Mouse (Mus musculus) forebrain, embryonic 16.5 days (tissue): ENCODE measurements around the gene Slc4a1. TPM values are rescaled to one million over a fixed set of nuclear protein-coding genes. Genes with fewer than 3 reads are reported as not detected.
A peak's percentile ranks its signal among the peaks of the same experiment; 100 is the strongest.

Experiments used
- ATAC-seq: fragments of 200-750 bp; cut with Nextera tagmentation; 2 replicates; pipeline ENCODE4 v1.8.0; 2017; ENCODE audit warnings: mild to moderate bottlenecking, moderate library complexity
- H3K27ac ChIP-seq: fragments of 300-500 bp; sonication (generic); 2 replicates; pipeline ENCODE4 v1.5.1; 2014; ENCODE audit warnings: low read length, control low read depth
- H3K27me3 ChIP-seq: fragments of 300-500 bp; sonication (generic); replicated peaks from 2 replicates; pipeline ENCODE4 v1.6.1; 2014; ENCODE audit warnings: low read length; ENCODE audit not compliant: control insufficient read depth, insufficient read depth
- H3K36me3 ChIP-seq: fragments of 300-500 bp; sonication (generic); 2 replicates; pipeline ENCODE4 v1.6.1; 2014; ENCODE audit not compliant: control insufficient read depth, insufficient read depth
- H3K4me1 ChIP-seq: fragments of 300-500 bp; sonication (generic); replicated peaks from 2 replicates; pipeline ENCODE4 v1.6.1; 2014; ENCODE audit warnings: low read length; ENCODE audit not compliant: control insufficient read depth, insufficient read depth
- H3K4me2 ChIP-seq: fragments of 300-500 bp; sonication (generic); 2 replicates; pipeline ENCODE4 v1.6.1; 2014; ENCODE audit warnings: mild to moderate bottlenecking, low read length, control low read depth
- H3K4me3 ChIP-seq: fragments of 300-500 bp; sonication (generic); replicated peaks from 2 replicates; pipeline ENCODE4 v1.5.1; 2014; ENCODE audit warnings: mild to moderate bottlenecking, low read length, control low read depth
- H3K9ac ChIP-seq: fragments of 300-500 bp; sonication (generic); replicated peaks from 2 replicates; pipeline ENCODE4 v1.6.1; 2014; ENCODE audit warnings: low read depth, low read length, control low read depth
- H3K9me3 ChIP-seq: fragments of 300-500 bp; sonication (generic); 2 replicates; pipeline ENCODE4 v1.6.1; 2016; ENCODE audit warnings: low read length; ENCODE audit not compliant: control insufficient read depth
- WGBS: fragments of 180-500 bp; shearing (Covaris S2); extraction: QIAGEN DNeasy Blood & Tissue Kit; methylation state at CpG from one replicate; pipeline ENCODE4 v1.1.7; 2014; 5-methylcytosine and 5-hydroxymethylcytosine counted together
- polyA plus RNA-seq: library from polyadenylated mRNA; unstranded; fragments of >200 nt; fragmentation: Nextera tagmentation; extraction: Ambion mirVana; gene quantifications from 2 replicates; pipeline ENCODE4 v1.2.1, GENCODE M21; 2015

The Slc4a1 gene
- polyA plus RNA-seq, 1 experiment from 2014 or later = 2.0 TPM

DNA sequence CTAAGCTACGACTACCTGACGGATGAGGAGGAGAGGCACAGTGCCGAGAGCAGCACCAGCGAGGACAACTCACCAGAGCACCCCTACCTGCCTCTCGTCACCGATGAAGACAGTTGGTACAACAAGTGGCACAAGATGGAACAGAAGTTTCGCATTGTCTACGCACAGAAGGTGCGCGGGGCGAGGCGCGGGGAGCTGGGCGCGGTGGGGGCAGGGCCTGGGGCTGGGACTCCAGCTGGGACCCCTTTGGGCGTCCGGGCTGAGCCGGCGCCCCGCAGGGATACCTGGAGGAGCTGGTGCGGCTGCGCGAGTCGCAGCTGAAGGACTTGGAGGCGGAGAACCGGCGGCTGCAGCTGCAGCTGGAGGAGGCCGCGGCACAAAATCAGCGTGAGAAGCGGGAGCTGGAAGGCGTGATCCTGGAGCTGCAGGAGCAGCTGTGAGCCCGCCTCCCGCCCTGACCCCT lies 33.6 kb upstream of the Slc4a1 start:
- no peak overlapping the region for H3K4me2 ChIP-seq
- peaks cover 39% of the 10 kb centered on the region for H3K4me1 ChIP-seq
- no peak overlapping the region for H3K27ac ChIP-seq
- no peak overlapping the region for H3K9ac ChIP-seq
- WGBS = 8% methylated on average over 33 of the region's 34 CpGs
- no peak for ATAC-seq
- H3K27me3 ChIP-seq = no peaks in the 10 kb centered on the region; the same call in 1 of the 2 replicates
- peaks cover 17% of the 10 kb centered on the region for H3K36me3 ChIP-seq
- H3K9me3 ChIP-seq = no peaks in the 10 kb centered on the region
- H3K4me3 ChIP-seq = no peak overlapping the region

DNA sequence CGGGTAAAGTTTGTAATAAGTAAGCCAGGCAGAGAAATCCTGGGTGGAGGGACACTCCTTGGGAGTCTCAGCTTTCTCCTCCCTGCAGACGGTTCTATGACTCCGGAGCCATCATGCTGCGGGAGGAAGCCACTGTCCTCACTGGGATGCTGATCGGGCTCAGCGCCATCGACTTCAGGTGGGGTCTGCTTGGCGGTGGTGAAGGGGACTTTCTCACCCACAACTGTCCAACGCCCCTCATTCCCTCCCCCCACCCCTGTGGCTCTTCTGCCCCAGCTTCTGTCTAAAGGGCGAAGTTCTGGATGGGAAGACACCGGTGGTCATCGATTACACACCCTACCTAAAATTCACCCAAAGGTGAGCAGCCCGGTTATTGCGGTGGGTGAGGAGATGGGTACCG lies 33.1 kb upstream of the Slc4a1 start:
- no peak for ATAC-seq
- Histone ChIP-seq H3K4me1 (peaks cover 42% of the 10 kb centered on the region), H3K9me3 (no peaks in the 10 kb centered on the region), H3K9ac (no peak overlapping the region), H3K27me3 (no peaks in the 10 kb centered on the region; the same call in 1 of the 2 replicates), H3K36me3 (peaks cover 17% of the 10 kb centered on the region), H3K4me2 (no peak overlapping the region), H3K27ac (no peak overlapping the region), H3K4me3 (no peak overlapping the region)
- WGBS = 24% methylated on average over 15 of the region's 15 CpGs

DNA sequence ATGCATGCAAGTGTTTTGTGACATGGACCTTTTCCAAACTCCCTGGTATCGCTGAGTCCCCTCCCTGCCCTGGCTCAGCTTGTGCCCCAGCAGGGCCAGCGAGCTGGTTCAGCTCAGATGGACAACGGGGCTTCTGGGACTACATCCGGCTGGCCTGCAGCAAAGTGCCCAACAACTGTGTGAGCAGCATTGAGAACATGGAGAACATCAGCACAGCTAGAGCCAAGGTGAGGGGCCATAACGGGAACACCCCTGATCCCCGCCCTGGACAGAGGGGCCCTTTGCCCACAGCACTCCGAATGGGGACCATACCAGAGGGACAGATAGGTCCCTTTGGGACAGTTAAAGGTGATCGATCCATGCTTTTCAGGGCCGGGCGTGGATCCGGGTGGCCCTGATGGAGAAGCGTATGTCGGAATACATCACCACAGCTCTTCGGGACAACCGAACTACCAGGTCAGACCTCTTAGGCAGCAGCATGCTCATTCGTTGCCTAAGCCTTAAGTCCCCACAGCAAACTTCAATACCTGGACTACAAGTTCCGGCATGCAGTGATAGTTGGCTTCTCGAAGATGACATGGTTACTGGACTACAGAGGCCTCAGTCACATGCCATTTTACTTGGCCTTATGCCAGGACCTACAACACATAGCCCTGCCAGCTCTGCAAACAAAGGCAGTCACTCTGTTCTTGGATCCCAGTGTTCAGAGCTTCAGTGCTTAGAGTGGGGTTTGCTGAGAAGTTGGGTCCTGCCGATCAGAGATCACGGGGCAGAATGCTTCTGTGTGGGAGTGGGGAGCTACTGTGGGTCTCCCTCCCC lies 32.2 kb upstream of the Slc4a1 start:
- Histone ChIP-seq H3K9me3 (no peaks in the 10 kb centered on the region), H3K36me3 (peaks cover 15% of the 10 kb centered on the region), H3K27me3 (no peaks in the 10 kb centered on the region; the same call in 1 of the 2 replicates), H3K27ac (no peak overlapping the region), H3K4me2 (no peak overlapping the region), H3K9ac (no peak overlapping the region), H3K4me3 (no peak overlapping the region), H3K4me1 (peaks cover 43% of the 10 kb centered on the region)
- WGBS = 77% methylated on average over 20 of the region's 20 CpGs
- no peak for ATAC-seq

DNA sequence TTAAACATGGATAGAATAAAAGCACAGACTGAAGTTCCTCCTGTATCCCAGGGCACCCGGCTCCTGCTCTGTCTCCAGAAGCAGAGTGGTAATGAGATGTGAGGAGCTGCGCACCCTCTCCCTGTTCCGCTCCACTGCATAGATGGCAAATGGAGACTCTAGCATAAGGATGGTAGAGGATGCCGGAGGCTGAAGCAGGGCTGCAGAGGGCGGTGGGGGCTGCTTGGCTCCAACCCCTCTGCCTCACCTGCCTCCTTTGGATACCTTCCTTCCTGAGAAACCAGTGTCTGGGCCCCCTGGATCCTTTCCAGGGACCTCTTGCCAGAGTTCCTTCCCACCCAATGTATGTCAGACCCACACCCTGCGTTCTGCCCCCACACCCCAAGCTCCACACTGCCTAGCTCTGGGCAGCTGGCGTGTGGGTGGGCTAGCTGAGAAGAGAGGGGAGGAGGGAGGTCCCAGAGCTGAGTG lies 30.7 kb upstream of the Slc4a1 start:
- H3K4me3 ChIP-seq = no peak overlapping the region
- peaks cover 5% of the 10 kb centered on the region; the same call in 1 of the 2 replicates for H3K36me3 ChIP-seq
- H3K27ac ChIP-seq = no peak overlapping the region
- H3K4me2 ChIP-seq = peak overlapping the region; percentile 76
- ATAC-seq = no peak
- H3K4me1 ChIP-seq = peaks cover 49% of the 10 kb centered on the region
- H3K9ac ChIP-seq = no peak overlapping the region
- 80% methylated on average over 7 of the region's 7 CpGs for WGBS
- H3K27me3 ChIP-seq = no peaks in the 10 kb centered on the region; the same call in 1 of the 2 replicates
- no peaks in the 10 kb centered on the region for H3K9me3 ChIP-seq

DNA sequence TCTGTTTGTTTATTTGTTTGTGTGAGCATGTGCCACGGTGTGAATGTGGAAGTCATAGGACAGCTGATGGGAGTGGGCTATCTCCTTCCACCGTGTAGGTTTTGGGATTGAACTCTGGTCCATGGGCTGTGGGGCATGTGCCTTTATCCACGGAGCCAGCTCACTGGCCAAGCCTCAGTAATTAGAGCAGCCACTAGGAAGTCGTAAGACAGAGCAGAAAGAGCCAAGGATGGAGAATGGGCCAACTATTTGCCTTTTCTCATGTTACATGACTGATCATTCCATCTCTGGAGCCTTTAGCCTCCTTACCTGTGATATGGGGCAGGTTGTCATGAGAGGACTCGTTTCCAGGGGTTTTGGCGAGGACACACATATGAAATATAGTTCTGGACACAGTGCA lies 30.3 kb upstream of the Slc4a1 start:
- no peaks in the 10 kb centered on the region for H3K9me3 ChIP-seq
- peaks cover 49% of the 10 kb centered on the region for H3K4me1 ChIP-seq
- ATAC-seq = no peak
- peaks cover 5% of the 10 kb centered on the region; the same call in 1 of the 2 replicates for H3K36me3 ChIP-seq
- H3K4me2 ChIP-seq = peak overlapping the region; percentile 76
- H3K27ac ChIP-seq = no peak overlapping the region
- H3K27me3 ChIP-seq = no peaks in the 10 kb centered on the region; the same call in 1 of the 2 replicates
- WGBS = 60% methylated on average over 6 of the region's 6 CpGs
- H3K4me3 ChIP-seq = no peak overlapping the region
- H3K9ac ChIP-seq = no peak overlapping the region

DNA sequence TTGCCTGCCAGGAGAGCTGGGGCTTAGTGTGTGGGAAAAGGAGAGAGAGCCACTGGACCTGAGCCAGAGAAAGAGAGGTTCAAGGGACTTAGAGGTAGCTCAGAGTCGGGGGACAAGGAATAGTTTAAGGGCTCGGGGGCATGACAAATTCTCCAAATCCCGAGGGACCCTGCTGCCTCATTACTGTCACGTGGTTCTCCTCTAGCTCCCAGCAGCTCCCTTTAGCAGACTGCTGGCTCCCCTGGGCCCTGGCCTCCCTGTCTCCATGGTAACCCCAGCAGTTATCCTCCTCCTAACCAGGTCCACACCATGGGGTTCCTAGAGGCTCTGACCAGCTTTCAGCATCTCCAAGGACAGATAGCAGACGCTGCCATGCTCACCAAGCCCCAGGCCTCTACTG lies 29.2 kb upstream of the Slc4a1 start:
- Histone ChIP-seq H3K9ac (peak overlapping the region; percentile 46), H3K27me3 (no peaks in the 10 kb centered on the region; the same call in 1 of the 2 replicates), H3K36me3 (peaks cover 3% of the 10 kb centered on the region; the same call in 1 of the 2 replicates), H3K9me3 (no peaks in the 10 kb centered on the region), H3K4me3 (peak overlapping the region; percentile 92), H3K27ac (peak overlapping the region; percentile 47; the same call in 1 of the 2 replicates), H3K4me2 (peak overlapping the region; percentile 76), H3K4me1 (peaks cover 49% of the 10 kb centered on the region)
- WGBS = 3% methylated on average over 5 of the region's 5 CpGs
- no peak for ATAC-seq

DNA sequence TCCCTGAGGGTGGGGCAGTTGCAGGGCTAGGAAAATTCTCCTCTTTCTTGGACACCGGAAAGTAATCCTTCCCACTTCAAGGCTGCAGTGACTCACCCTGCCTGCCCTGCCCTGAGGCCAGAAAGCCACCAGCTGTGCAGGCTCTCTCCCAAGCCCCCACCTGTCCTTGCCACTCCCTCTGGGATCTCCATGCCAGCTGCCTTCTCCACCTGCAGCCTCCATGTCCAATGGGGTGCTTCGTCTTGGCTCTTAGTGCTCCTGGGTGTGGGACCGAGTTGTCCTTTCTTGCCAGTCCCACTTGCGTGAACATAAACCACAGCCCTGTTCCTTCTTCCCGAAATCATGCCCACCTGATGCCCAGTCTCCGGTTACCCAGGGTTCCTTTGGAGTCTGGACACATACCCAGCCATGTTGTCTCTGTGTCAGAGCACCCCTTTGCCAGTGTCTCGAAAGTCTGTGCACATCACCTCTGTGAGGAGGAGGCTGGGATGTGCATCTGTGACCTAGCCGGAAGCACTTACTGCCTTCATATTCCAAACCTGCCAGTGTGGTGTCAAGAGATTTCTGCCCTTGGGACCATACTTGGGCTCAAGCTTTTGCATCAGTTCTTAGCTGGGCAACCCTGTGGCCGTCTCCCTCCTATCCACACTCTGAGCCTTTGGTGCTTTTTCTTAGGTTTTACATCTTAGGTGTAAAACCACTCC lies 28.6 kb upstream of the Slc4a1 start:
- Histone ChIP-seq H3K27me3 (no peaks in the 10 kb centered on the region; the same call in 1 of the 2 replicates), H3K36me3 (peaks cover 3% of the 10 kb centered on the region; the same call in 1 of the 2 replicates), H3K4me3 (peak overlapping the region; percentile 92), H3K9ac (peak overlapping the region; percentile 95), H3K4me2 (peak overlapping the region; percentile 76), H3K9me3 (no peaks in the 10 kb centered on the region), H3K4me1 (peaks cover 47% of the 10 kb centered on the region), H3K27ac (peak overlapping the region; percentile 97)
- WGBS = 73% methylated on average over 9 of the region's 9 CpGs
- ATAC-seq = no peak

DNA sequence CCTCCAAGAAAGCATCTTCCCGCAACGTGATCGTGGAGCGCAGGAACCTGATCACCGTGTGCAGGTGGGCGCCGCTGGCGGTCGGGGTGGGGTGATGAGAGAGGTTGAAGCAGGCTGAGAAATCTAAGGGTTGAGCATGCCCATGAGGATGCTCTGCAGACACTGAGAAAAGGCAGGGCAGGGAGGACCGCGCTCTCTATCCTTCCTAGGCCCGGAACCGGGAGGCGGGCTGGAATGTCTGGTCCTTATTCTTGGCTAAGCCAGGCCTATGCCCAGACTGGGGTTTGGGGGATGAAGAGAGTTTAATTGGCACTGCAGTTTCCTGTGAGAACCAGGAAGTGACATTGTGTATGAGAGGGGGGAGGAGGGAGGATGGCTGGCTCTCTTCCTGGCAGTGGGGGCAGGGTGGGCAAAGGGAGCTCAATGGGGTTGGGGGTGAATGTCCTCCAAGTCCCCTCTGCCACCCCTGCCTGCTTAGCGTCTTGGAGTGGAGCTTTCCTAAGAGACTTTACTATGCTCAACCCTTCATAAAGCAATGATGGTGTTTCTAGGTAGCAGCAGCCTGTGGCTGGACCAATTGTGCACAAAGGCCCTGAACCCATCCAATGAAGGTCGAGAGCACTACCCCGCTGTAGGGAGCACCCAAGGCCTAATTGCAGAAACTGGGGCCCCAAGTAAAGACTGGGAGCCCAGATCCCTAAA lies 27.9 kb upstream of the Slc4a1 start:
- H3K4me1 ChIP-seq = peaks cover 47% of the 10 kb centered on the region
- peak overlapping the region; percentile 95 for H3K9ac ChIP-seq

More for the DNA sequence above, 27.9 kb upstream of the Slc4a1 start:
- no peaks in the 10 kb centered on the region for H3K36me3 ChIP-seq
- no peaks in the 10 kb centered on the region for H3K27me3 ChIP-seq
- no peaks in the 10 kb centered on the region for H3K9me3 ChIP-seq
- peak overlapping the region; percentile 76 for H3K4me2 ChIP-seq
- peak overlapping the region; percentile 97 for H3K27ac ChIP-seq
- ATAC-seq = peak; percentile 51
- 3% methylated on average over 17 of the region's 17 CpGs for WGBS
- H3K4me3 ChIP-seq = peak overlapping the region; percentile 92
